Mouse (Mus musculus) frontal cortex, adult 2 months (tissue): ENCODE results near the gene Klhdc4. TPM values are rescaled to one million over a fixed set of nuclear protein-coding genes. Genes with fewer than 3 reads are reported as not detected.

Experiments used
- DNase-seq, 2 experiments: peaks; one replicate each; pipeline ENCODE4 v3.0.0; 2022; ENCODE audit warnings: low spot score in 1 of 2; ENCODE audit errors: extremely low spot score in 1 of 2
- polyA plus RNA-seq: library from polyadenylated mRNA; depleted of rRNA; stranded (reverse); fragments of >200 nt; gene quantifications from 2 replicates; pipeline ENCODE4 v1.2.3, GENCODE M21; 2012

The Klhdc4 gene
- polyA plus RNA-seq, 1 experiment: 50.3 TPM

- DNase-seq: no peak
Measured at GRCm38 (mm10) chr8:121811502-121811901, 17.9 kb downstream of the Klhdc4 start.

GRCm38 (mm10) chr8:121809524-121810155 is 19.7 kb downstream of the Klhdc4 start:
- peak; percentile 65 to 78 for DNase-seq

- no peak for DNase-seq
Measured at GRCm38 (mm10) chr8:121808032-121808431, 21.3 kb downstream of the Klhdc4 start.

GRCm38 (mm10) chr8:121806126-121806525 is 23.2 kb downstream of the Klhdc4 start:
- DNase-seq: no peak

- no peak for DNase-seq
Measured at GRCm38 (mm10) chr8:121804829-121805228, 24.5 kb downstream of the Klhdc4 start.

- no peak for DNase-seq
Measured at GRCm38 (mm10) chr8:121798401-121798800, 31.0 kb downstream of the Klhdc4 start.

GRCm38 (mm10) chr8:121796406-121796805 is 33.0 kb downstream of the Klhdc4 start:
- DNase-seq: no peak

GRCm38 (mm10) chr8:121795461-121795860 is 33.9 kb downstream of the Klhdc4 start:
- DNase-seq: no peak

GRCm38 (mm10) chr8:121794151-121794550 is 35.2 kb downstream of the Klhdc4 start:
- DNase-seq: no peak

GRCm38 (mm10) chr8:121792627-121793026 is 36.7 kb downstream of the Klhdc4 start:
- DNase-seq: no peak

- no peak for DNase-seq
Measured at GRCm38 (mm10) chr8:121792159-121792558, 37.2 kb downstream of the Klhdc4 start.

- DNase-seq: no peak
Measured at GRCm38 (mm10) chr8:121788786-121789185, 40.6 kb downstream of the Klhdc4 start.

- DNase-seq: peak; percentile 69 to 78
Measured at GRCm38 (mm10) chr8:121786542-121786941, 42.8 kb downstream of the Klhdc4 start.

GRCm38 (mm10) chr8:121782493-121782892 is 46.9 kb downstream of the Klhdc4 start:
- DNase-seq: no peak

GRCm38 (mm10) chr8:121773876-121774275 is 55.5 kb downstream of the Klhdc4 start:
- DNase-seq: no peak

- peak; percentile 50 to 62 for DNase-seq
Measured at GRCm38 (mm10) chr8:121770845-121771752, 58.3 kb downstream of the Klhdc4 start.

GRCm38 (mm10) chr8:121769621-121770020 is 59.7 kb downstream of the Klhdc4 start:
- DNase-seq: no peak

GRCm38 (mm10) chr8:121769095-121769494 is 60.3 kb downstream of the Klhdc4 start:
- DNase-seq: no peak

GRCm38 (mm10) chr8:121765594-121766138 is 63.7 kb downstream of the Klhdc4 start:
- peak in 1 of 2 experiments; percentile 44 for DNase-seq

GRCm38 (mm10) chr8:121763700-121764013 is 65.7 kb downstream of the Klhdc4 start:
- no peak for DNase-seq

GRCm38 (mm10) chr8:121762999-121763699 is 66.2 kb downstream of the Klhdc4 start:
- peak in 1 of 2 experiments; percentile 38 for DNase-seq
